Mouse (Mus musculus) forebrain, embryonic 15.5 days (tissue): ENCODE measurements around the gene Zbtb1. TPM values are rescaled to one million over a fixed set of nuclear protein-coding genes. Genes with fewer than 3 reads are reported as not detected.

Experiments used
- ATAC-seq: fragments of 200-750 bp; cut with Nextera tagmentation; replicated peaks from 2 replicates; pipeline ENCODE4 v1.8.0; 2017; ENCODE audit warnings: mild to moderate bottlenecking, moderate TSS enrichment, moderate library complexity
- H3K27ac ChIP-seq: fragments of 300-500 bp; sonication (generic); replicated peaks from 2 replicates; pipeline ENCODE4 v1.5.1; 2015; ENCODE audit warnings: mild to moderate bottlenecking, inconsistent platforms
- H3K27me3 ChIP-seq: fragments of 300-500 bp; sonication (generic); 2 replicates; pipeline ENCODE4 v1.6.1; 2015; ENCODE audit warnings: inconsistent platforms
- H3K36me3 ChIP-seq: fragments of 300-500 bp; sonication (generic); 2 replicates; pipeline ENCODE4 v1.6.1; 2015; ENCODE audit warnings: mild to moderate bottlenecking, inconsistent platforms
- H3K4me1 ChIP-seq: fragments of 300-500 bp; sonication (generic); 2 replicates; pipeline ENCODE4 v1.6.1; 2015; ENCODE audit warnings: inconsistent platforms
- H3K4me2 ChIP-seq: fragments of 300-500 bp; sonication (generic); replicated peaks from 2 replicates; pipeline ENCODE4 v1.6.1; 2015; ENCODE audit warnings: mild to moderate bottlenecking, inconsistent platforms
- H3K4me3 ChIP-seq: fragments of 300-500 bp; sonication (generic); 2 replicates; pipeline ENCODE4 v1.5.1; 2015; ENCODE audit warnings: mild to moderate bottlenecking, inconsistent platforms
- H3K9ac ChIP-seq: fragments of 300-500 bp; sonication (generic); replicated peaks from 2 replicates; pipeline ENCODE4 v1.6.1; 2015; ENCODE audit warnings: mild to moderate bottlenecking, inconsistent platforms
- H3K9me3 ChIP-seq: fragments of 300-500 bp; sonication (generic); 2 replicates; pipeline ENCODE4 v1.6.1; 2016; ENCODE audit warnings: inconsistent platforms
- WGBS: fragments of 180-500 bp; shearing (Covaris S2); methylation state at CpG from one replicate; pipeline ENCODE4 v1.1.7; 2015; ENCODE audit warnings: mixed read lengths; 5-methylcytosine and 5-hydroxymethylcytosine counted together
- polyA plus RNA-seq: library from polyadenylated mRNA; unstranded; fragments of >200 nt; fragmentation: Nextera tagmentation; extraction: Ambion mirVana; gene quantifications from 2 replicates; pipeline ENCODE4 v1.2.1, GENCODE M21; 2015

The Zbtb1 gene
- polyA plus RNA-seq, 1 experiment from 2014 or later = 4.5 TPM

DNA sequence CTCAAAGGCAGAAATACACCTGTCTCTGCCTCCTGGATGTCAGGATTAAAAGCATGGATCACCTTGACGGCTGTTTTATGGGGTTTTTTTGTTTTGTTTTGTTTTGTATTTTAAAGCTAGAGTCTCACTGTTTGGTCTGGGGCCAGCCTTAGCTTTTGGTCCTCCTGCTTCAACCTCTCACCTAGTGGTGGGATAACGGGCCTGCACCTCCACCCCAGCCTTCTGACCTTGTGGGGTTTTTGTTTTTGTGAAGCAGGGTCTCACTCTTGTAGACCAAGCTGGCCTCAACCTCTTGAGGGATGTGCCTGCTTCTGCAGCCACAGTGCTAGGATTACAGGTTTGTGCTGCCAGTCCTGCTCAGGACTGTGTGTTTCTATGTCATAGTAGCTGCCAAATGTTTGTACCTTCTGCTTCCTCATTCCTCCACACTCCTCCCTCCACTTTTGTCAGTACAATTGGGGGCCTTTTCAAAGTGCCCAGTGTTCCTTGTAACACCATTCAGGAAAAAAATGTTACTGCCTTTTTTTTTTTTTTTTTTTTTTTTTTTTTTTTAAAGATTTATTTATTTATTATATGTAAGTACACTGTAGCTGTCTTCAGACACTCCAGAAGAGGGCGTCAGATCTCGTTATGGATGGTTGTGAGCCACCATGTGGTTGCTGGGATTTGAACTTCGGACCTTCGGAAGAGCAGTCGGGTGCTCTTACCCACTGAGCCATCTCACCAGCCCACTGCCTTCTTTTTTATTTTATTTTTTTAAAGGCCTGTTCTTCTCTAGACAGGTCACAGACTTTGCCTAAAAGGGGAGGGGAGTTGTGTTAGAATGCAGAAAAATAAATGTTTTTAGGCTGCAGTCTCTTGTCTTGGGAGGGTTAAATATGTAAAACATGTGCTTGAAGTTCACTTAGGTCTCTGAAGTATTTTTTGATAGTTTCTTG is 3.1 kb downstream of the Zbtb1 start:
- H3K4me3 ChIP-seq = no peak overlapping the region
- H3K9me3 ChIP-seq = no peaks in the 10 kb centered on the region
- H3K27me3 ChIP-seq = no peaks in the 10 kb centered on the region
- no peak for ATAC-seq
- WGBS = 73% methylated on average over 7 of the region's 7 CpGs
- no peaks in the 10 kb centered on the region for H3K36me3 ChIP-seq
- peaks cover 28% of the 10 kb centered on the region for H3K4me1 ChIP-seq
- H3K4me2 ChIP-seq = no peak overlapping the region
- H3K27ac ChIP-seq = no peak overlapping the region
- H3K9ac ChIP-seq = no peak overlapping the region

GRCm38 (mm10) chr12:76373991-76374390 is 3.9 kb downstream of the Zbtb1 start:
- no peaks in the 10 kb centered on the region for H3K9me3 ChIP-seq
- no peak overlapping the region for H3K4me3 ChIP-seq
- ATAC-seq = no peak
- no peak overlapping the region for H3K27ac ChIP-seq
- H3K4me2 ChIP-seq = no peak overlapping the region
- H3K4me1 ChIP-seq = peaks cover 21% of the 10 kb centered on the region
- H3K36me3 ChIP-seq = no peaks in the 10 kb centered on the region
- WGBS = 78% methylated on average over 6 of the region's 6 CpGs
- H3K9ac ChIP-seq = no peak overlapping the region
- no peaks in the 10 kb centered on the region for H3K27me3 ChIP-seq

- Histone ChIP-seq H3K9me3 (no peaks in the 10 kb centered on the region), H3K9ac (no peak overlapping the region), H3K27ac (no peak overlapping the region), H3K27me3 (no peaks in the 10 kb centered on the region), H3K4me3 (no peak overlapping the region), H3K4me2 (no peak overlapping the region), H3K36me3 (no peaks in the 10 kb centered on the region), H3K4me1 (peaks cover 21% of the 10 kb centered on the region)
- 80% methylated on average over 4 of the region's 4 CpGs for WGBS
- no peak for ATAC-seq
These were observed 4.8 kb downstream of the Zbtb1 start for GRCm38 (mm10) chr12:76374911-76375310.

- Histone ChIP-seq H3K36me3 (no peaks in the 10 kb centered on the region), H3K27me3 (no peaks in the 10 kb centered on the region), H3K9me3 (no peaks in the 10 kb centered on the region), H3K27ac (no peak overlapping the region), H3K9ac (no peak overlapping the region), H3K4me1 (peaks cover 21% of the 10 kb centered on the region), H3K4me3 (no peak overlapping the region), H3K4me2 (no peak overlapping the region)
- WGBS = 93% methylated on average over 3 of the region's 3 CpGs
- no peak for ATAC-seq
These were observed 5.4 kb downstream of the Zbtb1 start for GRCm38 (mm10) chr12:76375506-76375905.

DNA sequence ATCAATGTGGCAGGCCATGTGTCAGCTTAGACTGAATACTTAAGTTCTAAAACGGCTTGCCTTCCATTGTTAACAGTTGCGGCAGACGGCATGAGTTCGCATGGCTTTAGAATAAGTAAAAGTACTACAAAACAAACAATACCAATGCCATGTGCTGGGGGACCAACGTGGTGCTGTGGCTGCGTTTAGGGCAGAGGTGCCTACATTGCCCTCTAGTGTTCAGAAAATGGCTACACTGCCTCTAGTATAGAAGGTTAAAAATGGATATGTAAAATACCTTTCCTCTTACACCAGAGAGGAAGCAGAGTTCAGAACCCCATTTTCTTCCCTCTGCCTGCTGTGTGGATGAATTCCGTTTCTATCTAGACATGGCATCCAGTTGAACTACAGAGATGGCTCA is 6.6 kb downstream of the Zbtb1 start:
- 32% methylated on average over 7 of the region's 7 CpGs for WGBS
- Histone ChIP-seq H3K36me3 (no peaks in the 10 kb centered on the region), H3K27me3 (no peaks in the 10 kb centered on the region), H3K4me1 (peaks cover 16% of the 10 kb centered on the region), H3K9me3 (no peaks in the 10 kb centered on the region), H3K27ac (no peak overlapping the region), H3K4me2 (no peak overlapping the region), H3K4me3 (no peak overlapping the region), H3K9ac (no peak overlapping the region)
- ATAC-seq = peak; percentile 57; the same call in 1 of the 2 replicates

DNA sequence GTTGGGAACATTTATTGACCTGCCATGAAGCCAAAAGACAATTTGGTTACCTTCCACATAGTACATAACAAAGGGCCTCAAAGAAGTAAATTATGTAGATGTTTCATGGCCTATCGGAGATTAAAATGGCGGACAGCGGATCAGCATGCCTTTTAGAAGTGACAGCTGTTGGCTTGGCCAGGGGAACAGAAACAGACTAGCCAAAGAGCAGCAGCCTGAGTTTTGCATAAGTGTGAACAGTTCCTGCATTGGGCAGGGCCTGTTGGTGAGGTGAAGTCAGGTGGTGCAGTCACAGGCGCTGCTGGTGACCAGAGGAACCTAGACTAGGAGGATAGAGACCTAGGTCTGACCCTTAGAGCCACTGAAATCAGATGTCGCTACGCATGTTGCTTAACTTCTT is 7.0 kb downstream of the Zbtb1 start:
- H3K27ac ChIP-seq = no peak overlapping the region
- H3K4me3 ChIP-seq = no peak overlapping the region
- H3K9me3 ChIP-seq = no peaks in the 10 kb centered on the region
- H3K4me2 ChIP-seq = no peak overlapping the region
- ATAC-seq = no peak
- H3K27me3 ChIP-seq = no peaks in the 10 kb centered on the region
- WGBS = 94% methylated on average over 6 of the region's 6 CpGs
- H3K36me3 ChIP-seq = no peaks in the 10 kb centered on the region
- H3K9ac ChIP-seq = no peak overlapping the region
- H3K4me1 ChIP-seq = peaks cover 12% of the 10 kb centered on the region

DNA sequence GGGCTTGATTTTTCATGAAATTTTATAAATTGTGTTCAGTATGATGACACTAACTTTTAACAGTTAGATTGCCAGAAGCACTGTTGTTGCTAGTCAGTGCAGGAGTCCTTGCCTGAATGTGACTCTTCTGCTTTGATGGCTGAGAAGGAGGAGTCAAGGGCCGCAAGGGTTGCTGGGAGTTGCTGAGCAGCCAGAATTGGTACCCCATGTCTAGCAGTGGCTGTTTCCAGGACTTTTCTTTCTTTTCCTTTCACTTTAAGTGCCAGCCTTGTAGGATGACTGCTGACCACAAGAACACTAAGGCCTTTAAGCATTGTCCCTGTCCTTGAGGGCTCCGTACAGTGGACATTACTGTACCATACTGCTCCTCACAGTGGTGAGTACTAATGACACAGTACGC is 7.7 kb downstream of the Zbtb1 start:
- Histone ChIP-seq H3K27ac (no peak overlapping the region), H3K4me2 (no peak overlapping the region), H3K4me3 (no peak overlapping the region), H3K36me3 (no peaks in the 10 kb centered on the region), H3K4me1 (peaks cover 9% of the 10 kb centered on the region; the same call in 1 of the 2 replicates), H3K9me3 (no peaks in the 10 kb centered on the region), H3K9ac (no peak overlapping the region), H3K27me3 (no peaks in the 10 kb centered on the region)
- 95% methylated on average over 3 of the region's 3 CpGs for WGBS
- no peak for ATAC-seq

DNA sequence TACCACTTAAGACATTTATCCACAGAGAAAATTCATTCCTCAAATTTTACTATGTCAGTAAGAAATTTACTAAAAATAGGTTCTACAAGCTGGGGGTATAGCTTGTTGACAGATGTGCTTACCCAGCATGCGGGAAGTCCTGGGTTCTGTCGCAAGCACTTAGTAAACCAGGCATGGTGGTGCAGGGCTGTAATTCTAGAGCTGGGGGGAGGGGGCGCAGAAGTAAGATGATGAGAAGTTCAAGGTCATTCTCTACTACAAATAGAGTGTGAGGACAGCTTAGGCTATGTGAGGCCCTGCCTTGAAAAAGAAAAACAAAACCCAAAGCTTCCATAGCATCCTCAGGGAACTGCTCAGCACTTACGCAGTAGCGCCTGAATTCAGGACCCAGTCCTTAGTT is 8.5 kb downstream of the Zbtb1 start:
- 0 out of 2 replicates have a peak, but pooled peaks cover 6% of the 10 kb centered on the region for H3K4me1 ChIP-seq
- H3K4me3 ChIP-seq = no peak overlapping the region
- H3K9me3 ChIP-seq = no peaks in the 10 kb centered on the region
- H3K36me3 ChIP-seq = no peaks in the 10 kb centered on the region
- H3K27me3 ChIP-seq = no peaks in the 10 kb centered on the region
- ATAC-seq = no peak
- no peak overlapping the region for H3K27ac ChIP-seq
- no peak overlapping the region for H3K4me2 ChIP-seq
- WGBS = 92% methylated on average over 5 of the region's 5 CpGs
- H3K9ac ChIP-seq = no peak overlapping the region

DNA sequence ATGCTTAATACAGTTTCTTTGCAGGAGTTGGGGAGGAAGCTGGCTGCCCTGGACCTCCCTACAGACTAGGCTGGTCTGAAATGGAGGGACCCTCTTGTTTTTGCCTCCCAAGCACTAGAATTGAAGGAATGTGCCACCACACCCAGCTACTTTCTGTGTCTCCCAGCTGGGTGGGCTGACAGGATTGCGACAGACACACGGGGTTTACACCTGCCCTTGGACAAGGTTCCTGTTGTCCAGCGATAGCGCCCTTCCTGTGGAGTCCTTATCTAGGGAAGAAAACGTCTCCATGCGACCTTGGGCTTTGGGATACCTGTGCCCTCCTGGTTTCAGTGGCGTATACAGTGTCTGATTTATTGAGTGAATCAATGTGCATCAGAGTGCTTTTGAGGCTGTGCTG is 10.1 kb downstream of the Zbtb1 start:
- Histone ChIP-seq H3K27ac (no peak overlapping the region), H3K4me1 (0 out of 2 replicates have a peak, but pooled peaks cover 6% of the 10 kb centered on the region), H3K9me3 (no peaks in the 10 kb centered on the region), H3K27me3 (no peaks in the 10 kb centered on the region), H3K9ac (no peak overlapping the region), H3K4me3 (no peak overlapping the region), H3K36me3 (no peaks in the 10 kb centered on the region), H3K4me2 (no peak overlapping the region)
- no peak for ATAC-seq
- 94% methylated on average over 7 of the region's 7 CpGs for WGBS

GRCm38 (mm10) chr12:76385342-76385741 is 15.3 kb downstream of the Zbtb1 start:
- no peak overlapping the region for H3K9ac ChIP-seq
- peaks cover 5% of the 10 kb centered on the region; the same call in 1 of the 2 replicates for H3K4me1 ChIP-seq
- no peak for ATAC-seq
- H3K36me3 ChIP-seq = peaks cover 18% of the 10 kb centered on the region
- H3K9me3 ChIP-seq = no peaks in the 10 kb centered on the region
- no peak overlapping the region for H3K4me2 ChIP-seq
- no peaks in the 10 kb centered on the region for H3K27me3 ChIP-seq
- no peak overlapping the region for H3K27ac ChIP-seq
- WGBS = 95% methylated on average over 8 of the region's 8 CpGs
- H3K4me3 ChIP-seq = no peak overlapping the region

- H3K4me2 ChIP-seq = no peak overlapping the region
- ATAC-seq = no peak; the same call in 1 of the 2 replicates
- H3K36me3 ChIP-seq = peaks cover 18% of the 10 kb centered on the region
- no peak overlapping the region for H3K9ac ChIP-seq
- H3K27me3 ChIP-seq = no peaks in the 10 kb centered on the region
- peaks cover 5% of the 10 kb centered on the region; the same call in 1 of the 2 replicates for H3K4me1 ChIP-seq
- H3K27ac ChIP-seq = no peak overlapping the region
- WGBS = 57% methylated on average over 11 of the region's 11 CpGs
- H3K9me3 ChIP-seq = no peaks in the 10 kb centered on the region
- H3K4me3 ChIP-seq = no peak overlapping the region
These were observed 18.7 kb downstream of the Zbtb1 start for GRCm38 (mm10) chr12:76388794-76389193.

DNA sequence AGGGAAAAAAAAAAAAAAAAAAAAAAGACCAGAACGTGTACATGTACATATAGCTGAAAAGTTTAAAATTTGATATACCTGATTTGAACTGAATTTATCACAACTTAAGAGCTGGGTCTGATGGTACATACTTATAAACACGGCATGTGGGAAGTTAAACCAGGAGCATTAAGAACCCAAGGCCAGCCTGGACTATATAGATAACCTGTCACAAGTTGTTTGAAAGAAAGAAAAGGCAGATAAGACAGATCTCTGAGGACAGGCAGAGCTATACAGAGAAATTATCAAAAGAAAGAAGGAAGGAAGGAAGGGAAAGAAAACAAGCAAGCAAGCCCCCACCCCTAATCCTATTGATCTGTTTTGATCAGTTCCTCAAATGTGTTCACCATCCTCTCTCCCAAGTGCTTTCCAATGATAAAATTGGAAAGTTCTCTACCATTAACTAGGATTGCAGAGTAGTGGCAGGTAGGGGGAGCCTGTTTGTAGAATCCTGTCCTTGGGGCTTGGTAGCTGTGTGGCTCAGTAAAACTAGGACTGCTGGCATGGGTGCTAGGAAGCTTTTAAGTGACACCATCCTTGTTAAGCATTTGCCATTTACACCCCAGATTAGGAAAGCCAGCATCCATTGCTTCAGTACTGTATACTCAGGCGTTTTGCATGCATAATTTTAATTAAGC is 21.7 kb downstream of the Zbtb1 start:
- Histone ChIP-seq H3K9me3 (no peaks in the 10 kb centered on the region), H3K4me1 (peaks cover 5% of the 10 kb centered on the region; the same call in 1 of the 2 replicates), H3K4me3 (no peak overlapping the region), H3K27ac (no peak overlapping the region), H3K27me3 (no peaks in the 10 kb centered on the region), H3K9ac (no peak overlapping the region), H3K36me3 (peaks cover 3% of the 10 kb centered on the region; the same call in 1 of the 2 replicates), H3K4me2 (no peak overlapping the region)
- no peak for ATAC-seq
- WGBS = 78% methylated on average over 3 of the region's 3 CpGs
